Mouse (Mus musculus): ENCODE measurements around the gene Cdh4.

GRCm38 (mm10) chr2:179662739-179663138, 220.5 kb downstream of the Cdh4 start:
- no peak for TF ChIP-seq CTCF (IDR thresholded peaks at IDR 0.05; ENCODE audit: low read depth)
- TF ChIP-seq EP300 (IDR thresholded peaks at IDR 0.05; ENCODE audit: low read depth) = no peak
